Mouse (Mus musculus) liver, adult 2 months (tissue): ENCODE measurements at regions not wholly inside any gene's neighbourhood (a gene's known extent, or its start where the extent isn't known, plus 50 kb on each side); places are given as distances from the start of the nearest gene placed in this dataset.

Experiments
- DNase-seq: peaks from one replicate; pipeline ENCODE4 v3.0.0-alpha.2; 2011; ENCODE audit warnings: low read depth, low spot score; ENCODE audit errors: extremely low read depth
- H3K27ac ChIP-seq: fragments of 200-500 bp; replicated peaks from 2 replicates; pipeline ENCODE4 v1.5.1; 2012; ENCODE audit warnings: low read depth, mild to moderate bottlenecking, control low read depth, inconsistent platforms, low read length; ENCODE audit not compliant: insufficient read depth
- H3K27me3 ChIP-seq: fragments of 200-500 bp; 2 replicates; pipeline ENCODE4 v1.6.1; 2012; ENCODE audit warnings: mild to moderate bottlenecking, moderate library complexity, low read length, inconsistent platforms; ENCODE audit not compliant: control insufficient read depth, insufficient read depth
- H3K36me3 ChIP-seq: fragments of 200-500 bp; 2 replicates; pipeline ENCODE4 v1.6.1; 2012; ENCODE audit warnings: low read length, inconsistent platforms; ENCODE audit not compliant: control insufficient read depth, insufficient read depth
- H3K4me1 ChIP-seq: fragments of 200-500 bp; 2 replicates; pipeline ENCODE4 v1.6.1; 2011; ENCODE audit warnings: low read length; ENCODE audit not compliant: control insufficient read depth, insufficient read depth
- H3K4me3 ChIP-seq: fragments of 200-500 bp; 2 replicates; pipeline ENCODE4 v1.5.1; 2011; ENCODE audit warnings: low read depth, mild to moderate bottlenecking, control low read depth, low read length, moderate library complexity; ENCODE audit not compliant: insufficient read depth
- H3K79me2 ChIP-seq: fragments of 200-500 bp; 2 replicates; pipeline ENCODE4 v1.6.1; 2012; ENCODE audit warnings: inconsistent platforms, mild to moderate bottlenecking, low read length, moderate library complexity; ENCODE audit not compliant: control insufficient read depth, insufficient read depth
- H3K9ac ChIP-seq: fragments of 200-500 bp; 2 replicates; pipeline ENCODE4 v1.6.1; 2012; ENCODE audit warnings: low read depth, mild to moderate bottlenecking, control low read depth, inconsistent platforms, low read length
- CTCF ChIP-seq: fragments of 200-500 bp; IDR thresholded peaks from 2 replicates; pipeline ENCODE4 v1.5.1; 2011; ENCODE audit warnings: low read depth, low read length, control low read depth
- POLR2A ChIP-seq: fragments of 200-500 bp; IDR thresholded peaks from 2 replicates; pipeline ENCODE4 v1.6.1; 2011; ENCODE audit warnings: low read length, control low read depth; ENCODE audit not compliant: insufficient read depth; ENCODE audit errors: extremely low read depth
- WGBS: fragments of 180-500 bp; shearing (Covaris S2); methylation state at CpG from one replicate; pipeline ENCODE4 v1.1.7; 2018; 5-methylcytosine and 5-hydroxymethylcytosine counted together

- H3K4me1 ChIP-seq: no peaks in the 10 kb centered on the region
- TF ChIP-seq CTCF: no peak
- H3K27ac ChIP-seq: no peak overlapping the region
- no peak overlapping the region for H3K9ac ChIP-seq
- H3K36me3 ChIP-seq: no peaks in the 10 kb centered on the region
- no peaks in the 10 kb centered on the region for H3K27me3 ChIP-seq
- no peak for DNase-seq
- no peaks in the 10 kb centered on the region for H3K79me2 ChIP-seq
- H3K4me3 ChIP-seq: no peak overlapping the region
- 83% methylated on average over 2 of the region's 2 CpGs for WGBS
Measured at GRCm38 (mm10) chr9:40587421-40587820, 56.2 kb upstream of the Gramd1b start.

GRCm38 (mm10) chr9:40586581-40586980, 55.4 kb upstream of the Gramd1b start:
- 80% methylated on average over 7 of the region's 7 CpGs for WGBS

DNA sequence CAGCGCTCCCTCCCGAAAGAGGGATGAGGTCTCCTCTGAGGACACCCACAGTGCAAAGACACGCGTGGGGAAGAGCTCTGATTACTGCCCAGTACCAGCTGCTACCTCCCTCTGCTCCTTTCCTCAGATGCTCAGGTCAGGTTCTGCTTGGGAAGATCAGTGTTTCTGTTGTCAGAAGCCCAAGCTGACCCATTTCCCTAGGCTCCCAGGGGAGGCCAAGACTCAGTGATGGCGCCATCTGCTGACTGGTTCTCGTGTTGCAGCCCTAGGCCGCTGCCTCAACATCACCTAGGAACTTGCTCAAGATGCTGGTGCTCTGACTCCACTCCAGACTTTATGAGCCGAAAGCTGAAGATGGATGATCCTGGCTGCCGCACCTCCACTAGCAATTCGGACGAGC, 52.4 kb upstream of the Gramd1b start:
- peak; percentile 20 for DNase-seq
- H3K27ac ChIP-seq: no peak overlapping the region
- H3K27me3 ChIP-seq: no peaks in the 10 kb centered on the region
- WGBS: 57% methylated on average over 11 of the region's 11 CpGs
- no peak overlapping the region for H3K9ac ChIP-seq
- TF ChIP-seq POLR2A: no peak
- peak; percentile 87 for TF ChIP-seq CTCF
- H3K79me2 ChIP-seq: no peaks in the 10 kb centered on the region
- H3K36me3 ChIP-seq: no peaks in the 10 kb centered on the region
- H3K4me3 ChIP-seq: no peak overlapping the region
- no peaks in the 10 kb centered on the region for H3K4me1 ChIP-seq

More at GRCm38 (mm10) chr9:40586581-40586980, 55.4 kb upstream of the Gramd1b start:
- Histone ChIP-seq H3K79me2 (no peaks in the 10 kb centered on the region), H3K4me3 (no peak overlapping the region), H3K4me1 (no peaks in the 10 kb centered on the region), H3K9ac (no peak overlapping the region), H3K27ac (no peak overlapping the region), H3K36me3 (no peaks in the 10 kb centered on the region), H3K27me3 (no peaks in the 10 kb centered on the region)
- no peak for DNase-seq
- TF ChIP-seq CTCF: no peak
- no peak for TF ChIP-seq POLR2A

DNA sequence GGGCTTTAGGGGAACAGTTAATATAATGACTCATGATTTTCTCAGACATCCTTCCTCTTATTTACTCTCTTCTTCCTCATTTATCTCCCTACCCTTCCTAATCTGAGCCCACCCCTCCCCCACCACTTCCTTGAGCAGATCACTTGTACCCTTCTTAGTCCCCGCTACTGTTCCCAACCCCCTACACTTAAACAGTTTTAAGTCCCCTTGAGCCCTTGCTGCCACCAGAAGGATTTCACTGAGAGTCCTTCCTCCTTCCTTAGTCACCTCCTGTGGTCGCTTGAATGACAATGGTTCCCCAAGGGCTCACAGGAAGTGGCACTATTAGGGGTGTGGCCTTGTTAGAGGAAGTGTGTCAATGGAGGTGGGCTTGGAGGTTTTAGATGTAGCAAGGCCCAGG, 50.7 kb upstream of the Gramd1b start:
- Histone ChIP-seq H3K27ac (no peak overlapping the region), H3K36me3 (no peaks in the 10 kb centered on the region), H3K9ac (no peak overlapping the region), H3K27me3 (no peaks in the 10 kb centered on the region), H3K79me2 (no peaks in the 10 kb centered on the region), H3K4me1 (no peaks in the 10 kb centered on the region), H3K4me3 (no peak overlapping the region)
- no peak for TF ChIP-seq POLR2A
- TF ChIP-seq CTCF: no peak
- 74% methylated on average over 2 of the region's 2 CpGs for WGBS
- peak; percentile 51 for DNase-seq
